Mouse (Mus musculus) neural tube, embryonic 13.5 days (tissue): ENCODE measurements at regions not wholly inside any gene's neighbourhood (a gene's known extent, or its start where the extent isn't known, plus 50 kb on each side); places are given as distances from the start of the nearest gene placed in this dataset.
A peak's percentile ranks its signal among the peaks of the same experiment; 100 is the strongest.

Experiments used
- ATAC-seq: fragments of 200-750 bp; cut with Nextera tagmentation; 2 replicates; pipeline ENCODE4 v1.8.0; 2017; ENCODE audit warnings: low read depth, mild to moderate bottlenecking, moderate TSS enrichment, moderate library complexity
- H3K27ac ChIP-seq: fragments of 300-500 bp; sonication (generic); replicated peaks from 2 replicates; pipeline ENCODE4 v1.5.1; 2015; ENCODE audit warnings: moderate library complexity, mild to moderate bottlenecking, inconsistent platforms
- H3K27me3 ChIP-seq: fragments of 300-500 bp; sonication (generic); 2 replicates; pipeline ENCODE4 v1.6.1; 2015; ENCODE audit warnings: mild to moderate bottlenecking, inconsistent platforms
- H3K36me3 ChIP-seq: fragments of 300-500 bp; sonication (generic); 2 replicates; pipeline ENCODE4 v1.6.1; 2015; ENCODE audit warnings: mild to moderate bottlenecking, inconsistent platforms
- H3K4me1 ChIP-seq: fragments of 300-500 bp; sonication (generic); replicated peaks from 2 replicates; pipeline ENCODE4 v1.6.1; 2015; ENCODE audit warnings: inconsistent platforms
- H3K4me2 ChIP-seq: fragments of 300-500 bp; sonication (generic); 2 replicates; pipeline ENCODE4 v1.6.1; 2015; ENCODE audit warnings: inconsistent platforms, mild to moderate bottlenecking, moderate library complexity
- H3K4me3 ChIP-seq: fragments of 300-500 bp; sonication (generic); 2 replicates; pipeline ENCODE4 v1.5.1; 2015; ENCODE audit warnings: mild to moderate bottlenecking, inconsistent platforms
- H3K9ac ChIP-seq: fragments of 300-500 bp; sonication (generic); 2 replicates; pipeline ENCODE4 v1.6.1; 2015; ENCODE audit warnings: moderate library complexity, mild to moderate bottlenecking, inconsistent platforms
- H3K9me3 ChIP-seq: fragments of 300-500 bp; sonication (generic); 2 replicates; pipeline ENCODE4 v1.6.1; 2016; ENCODE audit warnings: inconsistent platforms
- WGBS: fragments of 180-500 bp; shearing (Covaris S2); methylation state at CpG from one replicate; pipeline ENCODE4 v1.1.7; 2015; 5-methylcytosine and 5-hydroxymethylcytosine counted together

- Histone ChIP-seq H3K9me3 (no peaks in the 10 kb centered on the region), H3K4me2 (no peak overlapping the region), H3K4me1 (peaks cover 10% of the 10 kb centered on the region; the same call in 1 of the 2 replicates), H3K9ac (no peak overlapping the region), H3K36me3 (no peaks in the 10 kb centered on the region), H3K27me3 (no peaks in the 10 kb centered on the region), H3K4me3 (no peak overlapping the region), H3K27ac (no peak overlapping the region)
- ATAC-seq = no peak
- 95% methylated on average over 4 of the region's 4 CpGs for WGBS
Measured at GRCm38 (mm10) chr11:90088473-90088872, 58.3 kb downstream of the Tmem100 start.

DNA sequence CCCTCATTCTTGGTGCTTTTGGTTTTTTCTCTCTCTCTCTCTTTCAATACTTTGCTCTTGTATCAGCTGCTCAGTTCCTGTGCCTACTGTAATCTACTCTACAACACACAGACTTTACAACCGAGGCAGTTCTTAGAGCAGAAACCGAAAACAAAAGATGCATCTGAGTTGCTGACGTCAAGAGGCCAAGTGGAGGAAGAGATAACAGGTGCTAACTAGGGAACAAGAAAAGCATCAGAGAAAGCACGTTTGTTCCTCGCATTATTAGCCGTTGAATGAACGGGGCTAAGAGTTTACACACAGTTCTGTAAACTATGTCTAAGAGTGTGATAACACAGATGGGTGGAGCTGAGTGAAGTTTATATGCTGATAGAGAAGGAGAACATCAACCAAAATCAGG lies 63.9 kb downstream of the Tmem100 start:
- Histone ChIP-seq H3K9ac (no peak overlapping the region), H3K4me3 (no peak overlapping the region), H3K27ac (no peak overlapping the region), H3K27me3 (no peaks in the 10 kb centered on the region), H3K36me3 (no peaks in the 10 kb centered on the region), H3K4me2 (no peak overlapping the region), H3K9me3 (no peaks in the 10 kb centered on the region), H3K4me1 (0 out of 2 replicates have a peak, but pooled peaks cover 5% of the 10 kb centered on the region)
- WGBS = 82% methylated on average over 7 of the region's 7 CpGs
- ATAC-seq = no peak

GRCm38 (mm10) chr11:90094700-90095355 lies 64.7 kb downstream of the Tmem100 start:
- WGBS = 79% methylated on average over 7 of the region's 7 CpGs
- Histone ChIP-seq H3K9me3 (no peaks in the 10 kb centered on the region), H3K4me2 (no peak overlapping the region), H3K36me3 (no peaks in the 10 kb centered on the region), H3K4me1 (0 out of 2 replicates have a peak, but pooled peaks cover 9% of the 10 kb centered on the region), H3K9ac (no peak overlapping the region), H3K4me3 (no peak overlapping the region), H3K27ac (no peak overlapping the region), H3K27me3 (no peaks in the 10 kb centered on the region)
- ATAC-seq = no peak

DNA sequence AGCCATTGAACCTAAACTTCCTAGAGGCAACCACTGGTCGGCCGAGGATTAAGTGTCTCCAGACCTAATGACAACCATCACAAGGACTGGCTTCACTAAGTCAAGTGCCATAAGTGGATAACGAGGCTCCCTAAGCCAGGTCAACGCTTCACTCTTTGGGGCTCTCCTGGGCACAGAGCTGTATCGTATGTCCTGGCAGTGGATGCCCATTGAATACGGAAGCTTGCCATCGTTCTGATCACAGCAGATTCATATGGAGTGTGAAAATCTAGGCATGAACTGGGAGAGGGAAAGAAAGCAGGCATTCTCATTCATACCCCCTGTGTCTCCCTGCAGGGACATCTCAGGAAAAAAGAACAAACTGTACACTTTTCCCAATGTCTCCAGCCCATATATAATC lies 68.3 kb downstream of the Tmem100 start:
- 83% methylated on average over 7 of the region's 7 CpGs for WGBS
- no peak overlapping the region for H3K4me3 ChIP-seq

DNA sequence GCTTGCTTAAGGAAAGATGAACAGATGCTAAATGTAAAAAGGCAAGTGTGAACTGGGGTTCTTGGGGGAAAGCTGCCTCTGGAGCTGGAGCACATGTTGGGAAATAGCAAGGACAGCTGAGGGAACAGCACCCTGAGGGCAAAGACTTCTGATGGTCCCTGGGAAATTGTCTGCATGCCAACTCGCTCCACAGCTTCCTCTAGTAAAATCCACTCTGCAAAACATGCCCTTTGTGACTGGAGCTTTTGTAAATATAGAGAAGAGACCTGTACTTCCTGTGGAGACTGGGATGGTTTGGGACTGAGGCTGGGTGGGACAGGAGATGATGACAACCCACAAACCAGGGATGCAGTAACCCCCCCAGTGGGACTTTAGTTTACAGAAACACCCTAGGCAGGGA lies 69.0 kb downstream of the Tmem100 start:
- H3K27me3 ChIP-seq = no peaks in the 10 kb centered on the region
- H3K27ac ChIP-seq = no peak overlapping the region
- H3K9me3 ChIP-seq = no peaks in the 10 kb centered on the region
- H3K9ac ChIP-seq = no peak overlapping the region
- 0 out of 2 replicates have a peak, but pooled peaks cover 9% of the 10 kb centered on the region for H3K4me1 ChIP-seq
- no peak for ATAC-seq
- no peaks in the 10 kb centered on the region for H3K36me3 ChIP-seq
- no peak overlapping the region for H3K4me3 ChIP-seq
- H3K4me2 ChIP-seq = no peak overlapping the region
- WGBS = 42% methylated on average over 1 of the region's 1 CpGs

More for the DNA sequence above, 68.3 kb downstream of the Tmem100 start:
- no peak overlapping the region for H3K27ac ChIP-seq
- H3K4me1 ChIP-seq = 0 out of 2 replicates have a peak, but pooled peaks cover 9% of the 10 kb centered on the region
- H3K9ac ChIP-seq = no peak overlapping the region
- no peaks in the 10 kb centered on the region for H3K9me3 ChIP-seq
- H3K36me3 ChIP-seq = no peaks in the 10 kb centered on the region
- no peak overlapping the region for H3K4me2 ChIP-seq
- H3K27me3 ChIP-seq = no peaks in the 10 kb centered on the region
- ATAC-seq = no peak

GRCm38 (mm10) chr11:90100161-90100560 lies 70.0 kb downstream of the Tmem100 start:
- WGBS = 74% methylated on average over 2 of the region's 2 CpGs
- no peak overlapping the region for H3K4me2 ChIP-seq
- H3K27me3 ChIP-seq = no peaks in the 10 kb centered on the region
- no peak overlapping the region for H3K27ac ChIP-seq
- no peaks in the 10 kb centered on the region for H3K9me3 ChIP-seq
- H3K9ac ChIP-seq = no peak overlapping the region
- H3K36me3 ChIP-seq = no peaks in the 10 kb centered on the region
- no peak for ATAC-seq
- 0 out of 2 replicates have a peak, but pooled peaks cover 9% of the 10 kb centered on the region for H3K4me1 ChIP-seq
- H3K4me3 ChIP-seq = no peak overlapping the region

DNA sequence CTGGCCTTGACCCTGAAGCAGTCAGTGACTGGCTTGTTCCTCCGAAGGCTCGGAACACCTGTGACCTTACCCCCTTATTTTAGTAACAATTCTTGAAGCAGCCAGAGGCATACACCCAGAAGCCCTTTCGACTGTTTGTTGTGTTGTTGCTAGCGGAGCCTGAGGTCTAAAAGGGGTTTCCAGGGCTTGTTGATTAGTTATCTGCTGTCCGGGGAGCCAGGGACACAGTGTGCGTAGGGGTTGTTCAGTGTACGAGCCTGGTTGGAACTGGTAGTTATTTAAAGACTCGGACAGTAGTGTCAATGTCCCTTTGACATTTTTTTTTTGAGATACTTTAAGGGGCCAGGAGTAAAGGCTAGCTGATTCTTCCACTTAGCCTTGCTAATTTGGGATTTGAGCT lies 71.1 kb downstream of the Tmem100 start:
- 83% methylated on average over 8 of the region's 8 CpGs for WGBS
- Histone ChIP-seq H3K4me1 (peaks cover 15% of the 10 kb centered on the region; the same call in 1 of the 2 replicates), H3K36me3 (no peaks in the 10 kb centered on the region), H3K9me3 (no peaks in the 10 kb centered on the region), H3K27me3 (no peaks in the 10 kb centered on the region), H3K27ac (no peak overlapping the region), H3K9ac (no peak overlapping the region), H3K4me3 (no peak overlapping the region), H3K4me2 (no peak overlapping the region)
- ATAC-seq = no peak

DNA sequence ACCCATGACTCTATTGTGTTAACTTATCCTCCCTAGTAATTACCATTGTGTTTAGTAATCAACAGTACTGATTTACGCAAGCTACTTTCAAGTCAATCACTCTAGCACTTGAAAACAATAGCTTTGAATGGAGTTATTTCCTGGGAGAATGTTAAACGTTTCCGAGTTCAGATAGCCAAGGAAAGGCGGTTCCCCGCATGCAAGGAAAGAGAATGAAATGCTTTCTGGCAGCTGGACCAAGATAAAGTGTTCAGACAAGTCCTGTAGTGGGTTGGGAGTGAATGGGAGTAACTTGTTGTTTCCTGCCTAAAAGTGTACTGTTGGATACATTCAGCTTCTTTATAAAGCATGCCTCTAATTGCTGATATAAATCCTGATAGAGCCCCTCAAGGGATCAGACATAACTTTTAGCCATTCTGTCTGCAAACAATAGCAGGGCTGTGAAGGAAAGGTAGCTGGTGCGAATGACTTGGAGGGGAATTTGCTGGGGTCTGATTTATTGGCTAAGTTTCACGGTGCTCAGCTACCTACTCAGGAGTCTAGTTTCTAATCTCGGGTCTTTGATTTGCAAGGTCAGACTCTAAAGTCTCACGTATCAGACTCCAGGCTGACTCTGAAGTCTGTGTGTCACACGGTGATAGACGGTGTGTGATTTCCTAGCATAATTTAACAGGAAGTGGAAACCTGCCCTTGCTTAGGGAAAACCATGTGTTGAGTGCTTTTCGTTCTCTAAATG lies 76.1 kb downstream of the Tmem100 start:
- Histone ChIP-seq H3K4me2 (no peak overlapping the region), H3K9ac (no peak overlapping the region), H3K36me3 (no peaks in the 10 kb centered on the region), H3K4me1 (peaks cover 20% of the 10 kb centered on the region; the same call in 1 of the 2 replicates), H3K27ac (no peak overlapping the region), H3K27me3 (no peaks in the 10 kb centered on the region), H3K4me3 (no peak overlapping the region), H3K9me3 (no peaks in the 10 kb centered on the region)
- WGBS = 26% methylated on average over 12 of the region's 12 CpGs
- no peak for ATAC-seq

GRCm38 (mm10) chr11:90109681-90110111 lies 77.8 kb upstream of the Gm45716 start:
- 12% methylated on average over 2 of the region's 2 CpGs for WGBS
- no peaks in the 10 kb centered on the region for H3K9me3 ChIP-seq
- peaks cover 20% of the 10 kb centered on the region; the same call in 1 of the 2 replicates for H3K4me1 ChIP-seq
- no peaks in the 10 kb centered on the region for H3K36me3 ChIP-seq
- no peak overlapping the region for H3K4me3 ChIP-seq
- H3K27me3 ChIP-seq = no peaks in the 10 kb centered on the region
- H3K9ac ChIP-seq = no peak overlapping the region
- H3K27ac ChIP-seq = no peak overlapping the region; the same call in 1 of the 2 replicates
- no peak overlapping the region for H3K4me2 ChIP-seq
- peak; percentile 76 for ATAC-seq

GRCm38 (mm10) chr11:90110170-90110569 lies 77.3 kb upstream of the Gm45716 start:
- Histone ChIP-seq H3K4me1 (peaks cover 20% of the 10 kb centered on the region; the same call in 1 of the 2 replicates), H3K9me3 (no peaks in the 10 kb centered on the region), H3K27me3 (no peaks in the 10 kb centered on the region), H3K9ac (no peak overlapping the region), H3K4me3 (no peak overlapping the region), H3K4me2 (no peak overlapping the region), H3K36me3 (no peaks in the 10 kb centered on the region), H3K27ac (no peak overlapping the region)
- no peak; the same call in 1 of the 2 replicates for ATAC-seq
- WGBS = 42% methylated on average over 3 of the region's 3 CpGs

GRCm38 (mm10) chr11:90112174-90112573 lies 75.3 kb upstream of the Gm45716 start:
- 77% methylated on average over 7 of the region's 7 CpGs for WGBS
- no peak overlapping the region for H3K9ac ChIP-seq
- no peaks in the 10 kb centered on the region for H3K9me3 ChIP-seq
- peaks cover 16% of the 10 kb centered on the region for H3K4me1 ChIP-seq
- H3K27me3 ChIP-seq = no peaks in the 10 kb centered on the region
- no peak for ATAC-seq
- no peaks in the 10 kb centered on the region for H3K36me3 ChIP-seq
- H3K27ac ChIP-seq = no peak overlapping the region
- H3K4me2 ChIP-seq = no peak overlapping the region
- H3K4me3 ChIP-seq = no peak overlapping the region
